Mouse (Mus musculus) MEL-GATA-1-ER (cell line): ENCODE results near the gene Vmn2r44.
"Not testable (repeated sequence)": the region's sequence is repeated elsewhere in the genome, so short reads cannot be mapped to it uniquely, and the experiment has no call there.

Source experiments
- DNase-seq: peaks from one replicate; pipeline ENCODE4 v3.0.0-alpha.2; 2012; ENCODE audit warnings: low read depth; ENCODE audit errors: extremely low read depth

Gene Vmn2r44

DNA sequence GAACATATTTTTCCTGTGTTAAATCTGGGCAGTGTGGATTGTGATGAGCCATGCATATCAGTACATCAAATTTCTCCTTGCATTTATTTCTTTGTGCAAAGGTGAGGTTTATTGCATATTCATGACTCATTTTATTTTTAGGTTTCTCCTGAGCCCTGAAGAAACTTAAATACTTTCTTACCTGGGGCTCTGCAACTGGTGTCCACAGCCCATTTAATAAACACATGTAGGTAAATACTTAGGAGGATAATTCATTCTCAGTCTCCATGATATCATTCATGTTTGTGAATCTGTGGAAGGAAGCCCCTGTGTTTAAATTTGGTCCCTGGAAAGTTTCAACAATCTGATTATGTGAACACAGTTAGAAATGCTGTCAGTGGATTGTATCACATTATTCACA is at the start of gene Vmn2r44:
Gene Vmn2r44 (minus strand): TSS at position 101 of the 400 bp plus-strand sequence.
- DNase-seq, result not testable (repeated sequence)

DNA sequence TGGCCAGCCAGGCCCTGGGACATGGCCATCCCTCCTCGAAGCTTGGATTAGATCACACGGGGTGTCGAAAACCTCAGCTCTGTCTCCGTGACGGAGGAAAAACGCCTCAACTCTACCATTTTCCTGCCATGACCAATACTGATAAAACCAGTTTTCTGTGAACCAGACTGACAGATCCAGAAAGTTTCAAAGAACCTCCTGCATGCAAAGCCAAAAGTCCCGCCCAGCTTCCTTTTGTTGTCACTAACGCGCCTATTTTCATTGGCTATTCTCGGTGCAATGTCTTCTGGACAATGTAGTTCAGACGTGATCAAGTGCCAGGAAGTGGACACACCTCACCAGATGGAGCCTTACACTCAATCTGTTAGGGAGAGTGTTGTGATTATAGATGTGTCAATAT is 25.3 kb downstream of the Vmn2r44 start:
- not testable (repeated sequence) for DNase-seq
